Mouse (Mus musculus) limb, embryonic 13.5 days (tissue): ENCODE results near the gene Ttyh1. TPM values are rescaled to one million over a fixed set of nuclear protein-coding genes. Genes with fewer than 3 reads are reported as not detected.
A peak's percentile ranks its signal among the peaks of the same experiment; 100 is the strongest.

Source experiments
- ATAC-seq: fragments of 200-750 bp; cut with Nextera tagmentation; 2 replicates; pipeline ENCODE4 v1.8.0; 2017; ENCODE audit warnings: low read depth, moderate number of reproducible peaks, moderate TSS enrichment; ENCODE audit not compliant: low FRiP score
- H3K27ac ChIP-seq: fragments of 300-500 bp; sonication (generic); 2 replicates; pipeline ENCODE4 v1.5.1; 2015; ENCODE audit warnings: inconsistent platforms, mild to moderate bottlenecking, moderate library complexity
- H3K27me3 ChIP-seq: fragments of 300-500 bp; sonication (generic); 2 replicates; pipeline ENCODE4 v1.6.1; 2015; ENCODE audit warnings: mild to moderate bottlenecking, inconsistent platforms
- H3K36me3 ChIP-seq: fragments of 300-500 bp; sonication (generic); 2 replicates; pipeline ENCODE4 v1.6.1; 2015; ENCODE audit warnings: inconsistent platforms, mild to moderate bottlenecking, moderate library complexity
- H3K4me1 ChIP-seq: fragments of 300-500 bp; sonication (generic); 2 replicates; pipeline ENCODE4 v1.6.1; 2015; ENCODE audit warnings: inconsistent platforms
- H3K4me2 ChIP-seq: fragments of 300-500 bp; sonication (generic); replicated peaks from 2 replicates; pipeline ENCODE4 v1.6.1; 2015; ENCODE audit warnings: inconsistent platforms, mild to moderate bottlenecking, moderate library complexity
- H3K4me3 ChIP-seq: fragments of 300-500 bp; sonication (generic); 2 replicates; pipeline ENCODE4 v1.5.1; 2015; ENCODE audit warnings: moderate library complexity, mild to moderate bottlenecking, inconsistent platforms
- H3K9ac ChIP-seq: fragments of 300-500 bp; sonication (generic); 2 replicates; pipeline ENCODE4 v1.6.1; 2015; ENCODE audit warnings: mild to moderate bottlenecking, inconsistent platforms
- H3K9me3 ChIP-seq: fragments of 300-500 bp; sonication (generic); 2 replicates; pipeline ENCODE4 v1.6.1; 2016; ENCODE audit warnings: inconsistent platforms
- WGBS: fragments of 180-500 bp; shearing (Covaris S2); methylation state at CpG from one replicate; pipeline ENCODE4 v1.1.7; 2015; 5-methylcytosine and 5-hydroxymethylcytosine counted together
- polyA plus RNA-seq: library from polyadenylated mRNA; unstranded; fragments of >200 nt; fragmentation: Nextera tagmentation; extraction: Ambion mirVana; gene quantifications from 2 replicates; pipeline ENCODE4 v1.2.1, GENCODE M21; 2015

The Ttyh1 gene
- polyA plus RNA-seq, result 2.0 and 2.3 TPM in 2 replicates

- Histone ChIP-seq H3K27me3 (peaks cover 48% of the 10 kb centered on the region), H3K4me3 (peak within 1 kb of the TSS; percentile 44), H3K9ac (peak within 1 kb of the TSS; percentile 54), H3K4me1 (peaks cover 13% of the 10 kb centered on the region), H3K4me2 (peak within 1 kb of the TSS; percentile 71), H3K9me3 (no peaks in the 10 kb centered on the region), H3K36me3 (no peaks in the 10 kb centered on the region), H3K27ac (no peak within 1 kb of the TSS)
- WGBS, result under 1% methylated on average over 21 of the region's 37 CpGs
- no peak for ATAC-seq
These were observed at the start of gene Ttyh1 for GRCm38 (mm10) chr7:4119344-4119902. TSS of gene Ttyh1 (plus strand) at chr7:4119408.

DNA sequence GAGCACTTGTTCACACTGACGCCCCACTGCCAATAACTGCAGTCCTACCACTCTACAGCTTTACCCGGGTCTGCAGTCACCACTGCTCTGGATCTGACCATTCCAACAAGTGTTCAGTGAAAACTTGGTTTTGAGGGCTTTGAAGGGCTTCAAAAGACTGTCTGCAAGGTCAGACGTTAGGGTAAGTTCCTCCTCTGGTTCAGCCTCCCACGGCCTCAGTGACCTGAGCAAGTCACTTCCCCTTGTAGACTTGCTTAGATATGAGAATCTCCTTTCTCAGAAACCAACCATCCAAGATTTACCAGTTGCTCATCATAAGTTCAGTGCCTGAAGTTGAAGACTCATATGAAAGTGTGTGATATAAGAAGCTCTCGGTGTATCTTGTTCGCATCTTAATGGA, 48.1 kb upstream of the Ttyh1 start:
- Histone ChIP-seq H3K27me3 (no peaks in the 10 kb centered on the region), H3K9ac (no peak overlapping the region), H3K36me3 (no peaks in the 10 kb centered on the region), H3K4me1 (no peaks in the 10 kb centered on the region), H3K4me2 (no peak overlapping the region), H3K9me3 (no peaks in the 10 kb centered on the region), H3K4me3 (no peak overlapping the region), H3K27ac (no peak overlapping the region)
- ATAC-seq, result no peak
- WGBS, result 80% methylated on average over 6 of the region's 6 CpGs

- no peaks in the 10 kb centered on the region for H3K9me3 ChIP-seq
- no peaks in the 10 kb centered on the region for H3K4me1 ChIP-seq
- H3K4me3 ChIP-seq, result no peak overlapping the region
- no peak overlapping the region for H3K9ac ChIP-seq
- no peak overlapping the region for H3K4me2 ChIP-seq
- H3K27me3 ChIP-seq, result no peaks in the 10 kb centered on the region
- 68% methylated on average over 3 of the region's 3 CpGs for WGBS
- no peak overlapping the region for H3K27ac ChIP-seq
- no peaks in the 10 kb centered on the region for H3K36me3 ChIP-seq
- no peak for ATAC-seq
These were observed 46.1 kb upstream of the Ttyh1 start for GRCm38 (mm10) chr7:4073144-4073543.

- Histone ChIP-seq H3K4me2 (no peak overlapping the region), H3K9ac (no peak overlapping the region), H3K27me3 (no peaks in the 10 kb centered on the region), H3K9me3 (no peaks in the 10 kb centered on the region), H3K27ac (no peak overlapping the region), H3K4me3 (no peak overlapping the region), H3K36me3 (no peaks in the 10 kb centered on the region), H3K4me1 (no peaks in the 10 kb centered on the region)
- 77% methylated on average over 7 of the region's 7 CpGs for WGBS
- ATAC-seq, result no peak
These were observed 39.7 kb upstream of the Ttyh1 start for GRCm38 (mm10) chr7:4079511-4079910.

DNA sequence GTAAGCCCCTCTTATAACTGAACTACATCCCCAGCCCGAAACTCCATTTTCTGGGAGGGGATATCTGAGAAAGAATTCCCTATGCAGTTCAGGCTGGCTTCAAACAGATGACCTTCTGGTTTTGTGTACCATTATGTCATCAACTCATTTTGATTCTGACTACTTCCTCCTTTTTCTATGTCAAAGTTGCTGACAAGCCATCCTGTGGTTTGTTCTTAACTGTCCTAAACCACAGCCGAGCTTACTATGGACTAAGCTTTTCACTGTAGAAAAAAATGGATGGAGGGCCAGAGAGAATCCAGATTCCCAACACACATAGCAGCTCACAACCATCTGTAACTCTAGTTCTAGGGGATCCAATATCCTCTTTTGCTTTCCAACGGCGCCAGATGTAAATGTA, 38.7 kb upstream of the Ttyh1 start:
- no peak overlapping the region for H3K9ac ChIP-seq
- no peaks in the 10 kb centered on the region for H3K27me3 ChIP-seq
- no peak for ATAC-seq
- H3K9me3 ChIP-seq, result no peaks in the 10 kb centered on the region
- H3K27ac ChIP-seq, result no peak overlapping the region
- H3K4me3 ChIP-seq, result no peak overlapping the region
- H3K36me3 ChIP-seq, result no peaks in the 10 kb centered on the region
- no peak overlapping the region for H3K4me2 ChIP-seq
- WGBS, result 83% methylated on average over 4 of the region's 4 CpGs
- no peaks in the 10 kb centered on the region for H3K4me1 ChIP-seq

DNA sequence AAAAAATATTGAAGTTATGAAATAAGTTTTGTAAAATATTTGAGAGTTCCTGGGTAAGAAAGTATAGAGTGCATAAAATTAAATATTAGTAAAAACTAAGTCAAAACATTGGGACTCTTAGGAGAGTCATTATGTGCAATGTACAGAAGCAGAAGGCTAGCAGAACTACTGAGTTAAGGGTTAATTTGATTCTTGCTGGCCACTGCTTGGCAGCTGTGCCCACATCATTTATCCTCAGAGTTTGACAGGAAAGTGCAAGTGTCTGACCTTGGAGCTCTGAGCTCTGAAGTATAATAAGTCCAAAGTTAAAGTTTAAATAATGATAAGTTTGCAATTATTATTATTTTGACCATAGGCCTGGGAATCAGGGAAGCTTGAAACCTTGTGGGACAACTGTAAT, 37.5 kb upstream of the Ttyh1 start:
- Histone ChIP-seq H3K4me2 (no peak overlapping the region), H3K4me3 (no peak overlapping the region), H3K27ac (no peak overlapping the region), H3K27me3 (no peaks in the 10 kb centered on the region), H3K4me1 (no peaks in the 10 kb centered on the region), H3K9me3 (no peaks in the 10 kb centered on the region), H3K9ac (no peak overlapping the region), H3K36me3 (no peaks in the 10 kb centered on the region)
- ATAC-seq, result no peak

GRCm38 (mm10) chr7:4082804-4083203, 36.4 kb upstream of the Ttyh1 start:
- 52% methylated on average over 2 of the region's 2 CpGs for WGBS
- H3K27me3 ChIP-seq, result no peaks in the 10 kb centered on the region
- H3K4me1 ChIP-seq, result no peaks in the 10 kb centered on the region
- H3K36me3 ChIP-seq, result no peaks in the 10 kb centered on the region
- no peak overlapping the region for H3K4me3 ChIP-seq
- H3K4me2 ChIP-seq, result no peak overlapping the region
- ATAC-seq, result no peak
- H3K27ac ChIP-seq, result no peak overlapping the region
- H3K9me3 ChIP-seq, result no peaks in the 10 kb centered on the region
- no peak overlapping the region for H3K9ac ChIP-seq

DNA sequence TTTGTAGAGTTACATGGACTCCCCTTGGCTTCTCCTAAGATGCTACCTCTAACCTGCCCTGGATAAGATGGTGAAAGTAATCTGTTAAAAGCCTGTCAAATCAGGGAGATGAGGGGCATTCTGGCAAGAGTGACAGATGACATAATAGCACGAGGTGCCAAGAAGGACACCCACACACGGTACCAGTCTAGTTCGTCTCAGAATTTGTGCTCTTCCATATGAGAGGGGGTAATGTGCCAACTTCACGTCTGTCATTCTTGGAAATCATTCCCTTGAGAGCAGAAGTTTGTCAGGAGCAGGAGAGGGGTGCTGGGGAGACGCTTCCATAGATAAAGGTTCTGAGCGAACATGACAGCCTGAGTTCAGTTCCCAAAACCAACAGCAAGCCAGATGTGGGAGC, 35.0 kb upstream of the Ttyh1 start:
- no peak overlapping the region for H3K4me3 ChIP-seq
- no peak overlapping the region for H3K27ac ChIP-seq
- no peaks in the 10 kb centered on the region for H3K27me3 ChIP-seq
- no peak overlapping the region for H3K4me2 ChIP-seq
- no peaks in the 10 kb centered on the region for H3K4me1 ChIP-seq
- no peaks in the 10 kb centered on the region for H3K36me3 ChIP-seq
- no peak overlapping the region for H3K9ac ChIP-seq
- no peak for ATAC-seq
- WGBS, result 72% methylated on average over 6 of the region's 6 CpGs
- no peaks in the 10 kb centered on the region for H3K9me3 ChIP-seq

GRCm38 (mm10) chr7:4085562-4085961, 33.6 kb upstream of the Ttyh1 start:
- Histone ChIP-seq H3K4me3 (no peak overlapping the region), H3K27me3 (no peaks in the 10 kb centered on the region), H3K9me3 (no peaks in the 10 kb centered on the region), H3K4me2 (no peak overlapping the region), H3K27ac (no peak overlapping the region), H3K4me1 (no peaks in the 10 kb centered on the region), H3K9ac (no peak overlapping the region), H3K36me3 (no peaks in the 10 kb centered on the region)
- no peak for ATAC-seq

DNA sequence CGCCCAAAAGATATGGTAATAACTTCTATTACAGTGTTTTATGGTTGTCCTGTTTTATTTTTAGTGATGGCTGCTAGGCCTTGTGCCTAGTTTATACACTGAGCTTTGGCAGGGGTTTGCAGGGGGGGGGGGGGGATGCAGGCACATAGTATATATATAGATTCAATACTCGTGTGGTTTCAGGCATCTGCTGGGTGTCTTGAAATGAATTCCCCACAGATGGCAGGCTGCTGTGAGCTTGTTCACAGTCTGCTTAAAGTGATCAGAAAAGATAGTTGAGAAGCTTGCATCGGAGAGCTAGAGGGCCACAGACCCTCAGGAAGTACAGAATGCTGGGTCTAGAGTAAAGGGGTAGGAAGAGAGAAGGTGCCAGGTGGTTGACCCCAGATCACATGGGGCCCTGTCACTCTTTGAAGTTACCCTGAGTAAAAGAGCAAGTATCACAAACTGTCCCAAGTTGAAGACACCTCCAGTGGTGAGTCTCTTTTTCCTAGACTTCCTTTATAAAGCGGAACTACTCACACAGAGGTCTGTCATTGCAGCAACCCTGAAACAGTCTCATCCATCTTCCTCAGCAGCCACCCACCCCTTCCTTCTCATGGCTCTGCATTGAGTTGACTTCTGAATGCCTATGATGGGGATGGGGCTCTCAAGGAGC, 31.8 kb upstream of the Ttyh1 start:
- Histone ChIP-seq H3K27me3 (no peaks in the 10 kb centered on the region), H3K36me3 (no peaks in the 10 kb centered on the region), H3K4me3 (no peak overlapping the region), H3K4me2 (no peak overlapping the region), H3K9ac (no peak overlapping the region), H3K27ac (no peak overlapping the region), H3K4me1 (no peaks in the 10 kb centered on the region), H3K9me3 (no peaks in the 10 kb centered on the region)
- 75% methylated on average over 4 of the region's 4 CpGs for WGBS
- ATAC-seq, result no peak

- H3K4me2 ChIP-seq, result no peak overlapping the region
- H3K4me3 ChIP-seq, result no peak overlapping the region
- no peaks in the 10 kb centered on the region for H3K9me3 ChIP-seq
- H3K9ac ChIP-seq, result no peak overlapping the region
- no peaks in the 10 kb centered on the region for H3K4me1 ChIP-seq
- no peak overlapping the region for H3K27ac ChIP-seq
- H3K27me3 ChIP-seq, result no peaks in the 10 kb centered on the region
- no peak for ATAC-seq
- no peaks in the 10 kb centered on the region for H3K36me3 ChIP-seq
- 79% methylated on average over 6 of the region's 6 CpGs for WGBS
These were observed 31.2 kb upstream of the Ttyh1 start for GRCm38 (mm10) chr7:4087896-4088480.

DNA sequence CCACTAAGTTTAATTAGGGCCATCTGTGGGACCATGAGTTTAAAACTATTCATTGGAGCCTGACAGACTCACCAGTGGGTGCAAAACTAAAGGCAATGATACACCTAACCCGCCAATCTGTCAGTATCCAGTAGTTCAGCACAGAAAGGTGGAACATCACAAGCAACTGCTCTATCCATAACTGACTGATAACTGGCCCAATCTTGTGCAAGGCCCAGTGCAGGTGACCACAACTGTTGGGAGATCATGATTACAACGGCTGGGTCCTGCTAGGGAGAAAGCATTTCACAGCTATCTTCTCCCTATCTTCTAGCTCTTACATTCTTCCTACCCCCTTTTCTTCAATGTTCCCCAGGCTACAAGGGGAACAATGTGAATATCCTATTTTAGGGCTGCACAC, 30.5 kb upstream of the Ttyh1 start:
- no peak overlapping the region for H3K27ac ChIP-seq
- ATAC-seq, result no peak
- H3K9me3 ChIP-seq, result no peaks in the 10 kb centered on the region
- no peak overlapping the region for H3K4me3 ChIP-seq
- H3K27me3 ChIP-seq, result no peaks in the 10 kb centered on the region
- no peaks in the 10 kb centered on the region for H3K4me1 ChIP-seq
- no peaks in the 10 kb centered on the region for H3K36me3 ChIP-seq
- no peak overlapping the region for H3K9ac ChIP-seq
- 71% methylated on average over 2 of the region's 2 CpGs for WGBS
- H3K4me2 ChIP-seq, result no peak overlapping the region

DNA sequence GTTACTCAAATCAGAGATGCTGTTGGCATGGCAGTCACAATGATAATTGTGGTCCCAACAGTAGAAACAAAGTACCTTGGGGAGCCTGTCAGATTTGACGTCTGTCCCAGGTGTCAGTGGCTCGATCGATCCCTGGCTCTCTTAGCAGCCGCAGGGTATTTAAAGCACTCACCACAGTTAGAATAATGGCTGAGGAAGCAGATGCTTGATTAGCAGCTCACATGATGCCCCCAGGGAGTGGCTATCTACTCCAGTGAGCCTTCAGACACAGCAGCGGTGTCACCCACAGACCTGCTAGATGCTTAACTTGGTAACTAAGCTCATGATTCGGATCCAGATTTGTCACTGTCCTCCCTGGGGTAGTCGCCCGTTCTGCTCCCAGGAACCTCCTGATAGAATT, 28.0 kb upstream of the Ttyh1 start:
- H3K9ac ChIP-seq, result no peak overlapping the region
- WGBS, result 55% methylated on average over 8 of the region's 8 CpGs
- ATAC-seq, result no peak

More for the DNA sequence above, 28.0 kb upstream of the Ttyh1 start:
- no peaks in the 10 kb centered on the region for H3K4me1 ChIP-seq
- no peak overlapping the region for H3K27ac ChIP-seq
- no peak overlapping the region for H3K4me3 ChIP-seq
- no peaks in the 10 kb centered on the region for H3K27me3 ChIP-seq
- no peaks in the 10 kb centered on the region for H3K36me3 ChIP-seq
- H3K9me3 ChIP-seq, result no peaks in the 10 kb centered on the region
- H3K4me2 ChIP-seq, result no peak overlapping the region
